Comparison of ENCODE assay signal across 24 mouse cellular contexts in genomic region chr7:79781826-79782515, GRCm38 (mm10). TPM values are rescaled to one million over a fixed set of nuclear protein-coding genes. Genes with fewer than 3 reads are reported as not detected.
A peak's percentile ranks its signal among the peaks of the same experiment; 100 is the strongest.
DNase-seq lines count a peak whose midpoint lies in the region; ATAC-seq and TF ChIP-seq lines count a peak whose summit lies in the region.
"Had no signal": no experiment of that assay in that cellular context is flagged by ENCODE, and none has a peak within 500 bp of the region (broad histone marks: within the 10 kb centered on the region; RNA-seq: fewer than 3 reads in every experiment).

No protein-coding gene starts in this region.

- no peaks in the 10 kb centered on the region for H3K27me3 ChIP-seq in kidney, embryonic 16.5 days (ENCODE audit: insufficient read depth, low read length)
- no peaks in the 10 kb centered on the region for H3K27me3 ChIP-seq in liver, embryonic 16.5 days (ENCODE audit: control insufficient read depth, insufficient read depth, low read depth, low read length)
- H3K27me3 ChIP-seq in liver, embryonic 12.5 days (replicated peaks): peaks cover 5% of the 10 kb centered on the region; the same call in 1 of the 2 replicates
- H3K27me3 ChIP-seq in lung, postnatal 0 days (replicated peaks; ENCODE audit: insufficient read depth, low read length): no peaks in the 10 kb centered on the region
- H3K27me3 ChIP-seq: heart, embryonic 15.5 days; limb, embryonic 13.5 days had no signal

- TF ChIP-seq EP300 in lung, postnatal 0 days (IDR thresholded peaks at IDR 0.05): no peak

- H3K27ac ChIP-seq in kidney, embryonic 16.5 days (ENCODE audit: low read length): no peak overlapping the region
- peak overlapping the region; percentile 86; the same call in 1 of the 2 replicates for H3K27ac ChIP-seq in liver, embryonic 16.5 days (ENCODE audit: low read length)
- H3K27ac ChIP-seq in liver, embryonic 12.5 days: no peak overlapping the region
- H3K27ac ChIP-seq in lung, postnatal 0 days (ENCODE audit: low read length): no peak overlapping the region
- H3K27ac ChIP-seq: heart, embryonic 15.5 days; hindbrain, embryonic 10.5 days; hindbrain, postnatal 0 days; layer of hippocampus, adult 2 months; limb, embryonic 13.5 days; midbrain, embryonic 12.5 days; neural tube, embryonic 13.5 days had no signal

- H3K4me1 ChIP-seq in kidney, embryonic 16.5 days (ENCODE audit: insufficient read depth, low read length): peaks cover 9% of the 10 kb centered on the region
- H3K4me1 ChIP-seq in liver, embryonic 16.5 days (ENCODE audit: control insufficient read depth, low read depth, low read length): no peaks in the 10 kb centered on the region
- H3K4me1 ChIP-seq in liver, embryonic 12.5 days: peaks cover 11% of the 10 kb centered on the region
- no peaks in the 10 kb centered on the region for H3K4me1 ChIP-seq in lung, postnatal 0 days (ENCODE audit: insufficient read depth, low read depth, low read length)

- no peaks in the 10 kb centered on the region for H3K36me3 ChIP-seq in kidney, embryonic 16.5 days (ENCODE audit: insufficient read depth, low read length)
- H3K36me3 ChIP-seq in liver, embryonic 16.5 days (ENCODE audit: control insufficient read depth, insufficient read depth): no peaks in the 10 kb centered on the region
- no peaks in the 10 kb centered on the region for H3K36me3 ChIP-seq in liver, embryonic 12.5 days
- H3K36me3 ChIP-seq in lung, postnatal 0 days (ENCODE audit: insufficient read depth, low read length): no peaks in the 10 kb centered on the region
- H3K36me3 ChIP-seq: heart, embryonic 15.5 days; hindbrain, embryonic 10.5 days; limb, embryonic 13.5 days; midbrain, embryonic 12.5 days; neural tube, embryonic 13.5 days had no signal

- 77% methylated on average over 11 of the region's 11 CpGs for WGBS in kidney, embryonic 16.5 days
- WGBS in liver, embryonic 16.5 days (ENCODE audit: insufficient replicate concordance): 65% methylated on average over 11 of the region's 11 CpGs
- WGBS in liver, embryonic 12.5 days (ENCODE audit: insufficient replicate concordance): 73% methylated on average over 11 of the region's 11 CpGs
- WGBS in lung, postnatal 0 days: 68% methylated on average over 11 of the region's 11 CpGs

- no peak overlapping the region for H3K9ac ChIP-seq in kidney, embryonic 16.5 days (replicated peaks; ENCODE audit: low read length)
- no peak overlapping the region for H3K9ac ChIP-seq in liver, embryonic 16.5 days (ENCODE audit: low read depth, low read length)
- H3K9ac ChIP-seq in liver, embryonic 12.5 days: no peak overlapping the region
- no peak overlapping the region for H3K9ac ChIP-seq in lung, postnatal 0 days (replicated peaks; ENCODE audit: low read depth)
- H3K9ac ChIP-seq: heart, embryonic 15.5 days; limb, embryonic 13.5 days; lung, embryonic 14.5 days; midbrain, embryonic 12.5 days; neural tube, embryonic 13.5 days had no signal

- no peak overlapping the region for H3K4me2 ChIP-seq in kidney, embryonic 16.5 days (replicated peaks; ENCODE audit: low read depth, low read length)
- no peak overlapping the region for H3K4me2 ChIP-seq in liver, embryonic 16.5 days (ENCODE audit: low read depth, low read length)
- no peak overlapping the region for H3K4me2 ChIP-seq in liver, embryonic 12.5 days
- H3K4me2 ChIP-seq in lung, postnatal 0 days (replicated peaks; ENCODE audit: low read depth, low read length): no peak overlapping the region
- H3K4me2 ChIP-seq: limb, embryonic 13.5 days; lung, embryonic 14.5 days; midbrain, embryonic 12.5 days; neural tube, embryonic 13.5 days had no signal

- TF ChIP-seq CTCF in lung, postnatal 0 days (IDR thresholded peaks at IDR 0.05): no peak

- peak; percentile 40 for DNase-seq in kidney, adult 11 months
- DNase-seq in adipocyte (ENCODE audit: low spot score): peak; percentile 68
- no peak for DNase-seq in lung, postnatal 0 days (ENCODE audit: low spot score)
- no peak for DNase-seq in gastrocnemius, adult 18-20 months (ENCODE audit: low spot score)
- DNase-seq: cerebellum, adult 2 months; gastrocnemius, adult 2 months; layer of hippocampus, postnatal 36 days; lung, embryonic 14.5 days; right cerebral cortex, adult 18-20 months; thymus, postnatal 14 days had no signal

- H3K9me3 ChIP-seq in kidney, embryonic 16.5 days (ENCODE audit: low read length): no peaks in the 10 kb centered on the region
- no peaks in the 10 kb centered on the region for H3K9me3 ChIP-seq in liver, embryonic 16.5 days (replicated peaks; ENCODE audit: control insufficient read depth, low read length)
- no peaks in the 10 kb centered on the region for H3K9me3 ChIP-seq in liver, embryonic 12.5 days (replicated peaks)
- H3K9me3 ChIP-seq in lung, postnatal 0 days (ENCODE audit: low read length): no peaks in the 10 kb centered on the region
- H3K9me3 ChIP-seq: heart, embryonic 15.5 days; hindbrain, embryonic 10.5 days; limb, embryonic 13.5 days; midbrain, embryonic 12.5 days; neural tube, embryonic 13.5 days had no signal

- H3K4me3 ChIP-seq in kidney, embryonic 16.5 days (ENCODE audit: low read length): no peak overlapping the region
- H3K4me3 ChIP-seq in liver, embryonic 16.5 days (ENCODE audit: low read depth, low read length): no peak overlapping the region
- H3K4me3 ChIP-seq in liver, embryonic 12.5 days: no peak overlapping the region
- no peak overlapping the region for H3K4me3 ChIP-seq in lung, postnatal 0 days (ENCODE audit: low read depth, low read length)
- H3K4me3 ChIP-seq: heart, embryonic 15.5 days; hindbrain, embryonic 10.5 days; layer of hippocampus, adult 2 months; limb, embryonic 13.5 days; midbrain, embryonic 12.5 days; neural tube, embryonic 13.5 days had no signal

- no peak for ATAC-seq in kidney, embryonic 16.5 days (ENCODE audit: low FRiP score, low TSS enrichment)
- ATAC-seq in liver, embryonic 16.5 days (ENCODE audit: low read depth): no peak
- no peak for ATAC-seq in liver, embryonic 12.5 days
- ATAC-seq in lung, postnatal 0 days: no peak
- ATAC-seq: hindbrain, postnatal 0 days had no signal

RNA-seq across cellular contexts. Expression of gene Mesp1, which starts 11.6 kb away (rescaled TPM):
- not detected in 2 replicates for polyA plus RNA-seq in kidney, embryonic 16.5 days (2015; fragmentation: Nextera tagmentation; extraction: Ambion mirVana)
- 0.09 TPM in 1 of 2 replicates, not detected in the other for polyA plus RNA-seq in liver, embryonic 16.5 days (2015; fragmentation: Nextera tagmentation; extraction: Ambion mirVana)
- 0.10 TPM in 1 of 2 replicates, not detected in the other for polyA plus RNA-seq in liver, embryonic 12.5 days (2016; fragmentation: Nextera tagmentation; extraction: Ambion mirVana)
- 0.11 and 0.21 TPM in 2 replicates for polyA plus RNA-seq in lung, postnatal 0 days (2015; fragmentation: Nextera tagmentation; extraction: Ambion mirVana)
- total RNA-seq in gastrocnemius, adult 18-20 months (2021): not detected
- total RNA-seq: adrenal gland, postnatal 36 days; gastrocnemius, adult 2 months; granulocyte monocyte progenitor cell, adult 5-6 weeks; MEL had no signal
- polyA plus RNA-seq: cerebellum, adult 2 months; heart, embryonic 15.5 days; hindbrain, embryonic 10.5 days; limb, embryonic 13.5 days; lung, embryonic 14.5 days; midbrain, embryonic 12.5 days; neural tube, embryonic 13.5 days had no signal

RNA-seq across cellular contexts. Expression of gene Mesp2, which starts 28.6 kb away (rescaled TPM):
- 0.78 and 0.82 TPM in 2 replicates for polyA plus RNA-seq in kidney, embryonic 16.5 days (2015; fragmentation: Nextera tagmentation; extraction: Ambion mirVana)
- polyA plus RNA-seq in liver, embryonic 16.5 days (2015; fragmentation: Nextera tagmentation; extraction: Ambion mirVana): 0.07 TPM in 1 of 2 replicates, not detected in the other
- polyA plus RNA-seq in liver, embryonic 12.5 days (2016; fragmentation: Nextera tagmentation; extraction: Ambion mirVana): 0.06 TPM in 2 replicates
- 0.92 and 0.99 TPM in 2 replicates for polyA plus RNA-seq in lung, postnatal 0 days (2015; fragmentation: Nextera tagmentation; extraction: Ambion mirVana)
- not detected for total RNA-seq in gastrocnemius, adult 18-20 months (2021)
- total RNA-seq: gastrocnemius, adult 2 months; granulocyte monocyte progenitor cell, adult 5-6 weeks; MEL had no signal

RNA-seq across cellular contexts. Expression of gene Wdr93, which starts 39.0 kb away (rescaled TPM):
- 0.46 and 0.51 TPM in 2 replicates for polyA plus RNA-seq in kidney, embryonic 16.5 days (2015; fragmentation: Nextera tagmentation; extraction: Ambion mirVana)
- polyA plus RNA-seq in liver, embryonic 16.5 days (2015; fragmentation: Nextera tagmentation; extraction: Ambion mirVana): 0.07 and 0.09 TPM in 2 replicates
- polyA plus RNA-seq in liver, embryonic 12.5 days (2016; fragmentation: Nextera tagmentation; extraction: Ambion mirVana): 0.07 and 0.11 TPM in 2 replicates
- 1.6 and 2.0 TPM in 2 replicates for polyA plus RNA-seq in lung, postnatal 0 days (2015; fragmentation: Nextera tagmentation; extraction: Ambion mirVana)
- under 1 TPM; 0.09 to 0.16 TPM for total RNA-seq in gastrocnemius, adult 18-20 months (2021)
- total RNA-seq: granulocyte monocyte progenitor cell, adult 5-6 weeks; left cerebral cortex, postnatal 14 days had no signal

RNA-seq across cellular contexts. Expression of gene Pex11a, which starts 39.0 kb away (rescaled TPM):
- 10.5 and 14.3 TPM in 2 replicates for polyA plus RNA-seq in kidney, embryonic 16.5 days (2015; fragmentation: Nextera tagmentation; extraction: Ambion mirVana)
- 4.5 and 4.9 TPM in 2 replicates for polyA plus RNA-seq in liver, embryonic 16.5 days (2015; fragmentation: Nextera tagmentation; extraction: Ambion mirVana)
- polyA plus RNA-seq in liver, embryonic 12.5 days (2016; fragmentation: Nextera tagmentation; extraction: Ambion mirVana): 1.3 TPM in 2 replicates
- 17.8 and 23.9 TPM in 2 replicates for polyA plus RNA-seq in lung, postnatal 0 days (2015; fragmentation: Nextera tagmentation; extraction: Ambion mirVana)
- 10 to 100 TPM; 12.9 to 14.1 TPM for total RNA-seq in gastrocnemius, adult 18-20 months (2021)

RNA-seq across cellular contexts. Expression of gene Plin1, which starts 49.3 kb away (rescaled TPM):
- 0.34 TPM in 1 of 2 replicates, not detected in the other for polyA plus RNA-seq in kidney, embryonic 16.5 days (2015; fragmentation: Nextera tagmentation; extraction: Ambion mirVana)
- polyA plus RNA-seq in liver, embryonic 16.5 days (2015; fragmentation: Nextera tagmentation; extraction: Ambion mirVana): not detected in 2 replicates
- not detected in 2 replicates for polyA plus RNA-seq in liver, embryonic 12.5 days (2016; fragmentation: Nextera tagmentation; extraction: Ambion mirVana)
- polyA plus RNA-seq in lung, postnatal 0 days (2015; fragmentation: Nextera tagmentation; extraction: Ambion mirVana): 0.45 and 0.60 TPM in 2 replicates
- total RNA-seq in gastrocnemius, adult 18-20 months (2021): 10 to 100 TPM; 10.3 to 18.3 TPM
- total RNA-seq: granulocyte monocyte progenitor cell, adult 5-6 weeks; left cerebral cortex, postnatal 14 days had no signal
- polyA plus RNA-seq: heart, embryonic 15.5 days; hindbrain, embryonic 10.5 days; limb, embryonic 13.5 days; lung, embryonic 14.5 days; midbrain, embryonic 12.5 days; neural tube, embryonic 13.5 days had no signal

Comparison
In these comparisons a context has a peak if more than half of its experiments do, and no peak if none do; other contexts are left out.
1. DNase-seq: peak in kidney, adult 11 months (single experiment) and adipocyte (single experiment); none in lung, postnatal 0 days (single experiment) and gastrocnemius, adult 18-20 months (single experiment).